Mouse (Mus musculus) urinary bladder, postnatal 10 days (tissue): ENCODE measurements around the gene Rasd1.
A peak's percentile ranks its signal among the peaks of the same experiment; 100 is the strongest.

ENCODE experiments used
- DNase-seq: peaks from one replicate; pipeline ENCODE4 v3.0.0; 2022; ENCODE audit warnings: low spot score

Gene Rasd1

GRCm38 (mm10) chr11:59964818-59965217, at the start of gene Rasd1:
Rasd1 (minus strand) TSS chr11:59964944.
- DNase-seq: peak; percentile 51

GRCm38 (mm10) chr11:60011516-60011915, 46.8 kb upstream of the Rasd1 start:
- no peak for DNase-seq

GRCm38 (mm10) chr11:60009451-60009850, 44.7 kb upstream of the Rasd1 start:
- DNase-seq: no peak

GRCm38 (mm10) chr11:60005866-60006265, 41.1 kb upstream of the Rasd1 start:
- DNase-seq: no peak

GRCm38 (mm10) chr11:60004716-60005115, 40.0 kb upstream of the Rasd1 start:
- DNase-seq: no peak

GRCm38 (mm10) chr11:60003811-60004210, 39.1 kb upstream of the Rasd1 start:
- DNase-seq: no peak

GRCm38 (mm10) chr11:60001231-60001980, 36.7 kb upstream of the Rasd1 start:
- DNase-seq: no peak

- no peak for DNase-seq
These were observed 29.6 kb upstream of the Rasd1 start for GRCm38 (mm10) chr11:59994318-59994717.

- DNase-seq: no peak
These were observed 26.6 kb upstream of the Rasd1 start for GRCm38 (mm10) chr11:59991365-59991764.

GRCm38 (mm10) chr11:59989406-59989805, 24.7 kb upstream of the Rasd1 start:
- DNase-seq: no peak

- DNase-seq: no peak
These were observed 13.1 kb upstream of the Rasd1 start for GRCm38 (mm10) chr11:59977831-59978230.

- DNase-seq: no peak
These were observed 10.5 kb upstream of the Rasd1 start for GRCm38 (mm10) chr11:59975241-59975640.

- no peak for DNase-seq
These were observed 8.6 kb upstream of the Rasd1 start for GRCm38 (mm10) chr11:59973389-59973788.

- DNase-seq: no peak
These were observed 6.9 kb upstream of the Rasd1 start for GRCm38 (mm10) chr11:59971691-59972090.

- no peak for DNase-seq
These were observed 6.0 kb upstream of the Rasd1 start for GRCm38 (mm10) chr11:59970780-59971179.

- no peak for DNase-seq
These were observed 3.0 kb upstream of the Rasd1 start for GRCm38 (mm10) chr11:59967765-59968164.

GRCm38 (mm10) chr11:59966102-59966483, 1.3 kb upstream of the Rasd1 start:
- no peak for DNase-seq

GRCm38 (mm10) chr11:59965227-59966101, 720 bp upstream of the Rasd1 start:
- no peak for DNase-seq

- no peak for DNase-seq
These were observed 483 bp downstream of the Rasd1 start for GRCm38 (mm10) chr11:59964163-59964758.

- DNase-seq: no peak
These were observed 1.2 kb downstream of the Rasd1 start for GRCm38 (mm10) chr11:59963364-59964162.

- no peak for DNase-seq
These were observed 2.2 kb downstream of the Rasd1 start for GRCm38 (mm10) chr11:59962590-59962989.

- no peak for DNase-seq
These were observed 3.3 kb downstream of the Rasd1 start for GRCm38 (mm10) chr11:59961338-59961875.
